Mouse (Mus musculus): ENCODE measurements around the gene Cpeb4.

- TF ChIP-seq CTCF (IDR thresholded peaks at IDR 0.05; ENCODE audit: extremely low read depth, insufficient read length, insufficient replicate concordance, low read depth, low read length) (no peak), POLR2A (IDR thresholded peaks at IDR 0.05; ENCODE audit: low read depth, low read length) (no peak)
These were observed 2.1 kb downstream of the Cpeb4 start for GRCm38 (mm10) chr11:31874071-31874470.
